Mouse (Mus musculus) myocyte (in vitro differentiated cells): ENCODE data around the gene Manf.

Experiments used
- CEBPB ChIP-seq: IDR thresholded peaks from 2 replicates; pipeline ENCODE4 v1.6.1; 2011; ENCODE audit warnings: mild to moderate bottlenecking, moderate library complexity; ENCODE audit not compliant: poor library complexity, insufficient read depth, severe bottlenecking
- E2F4 ChIP-seq: IDR thresholded peaks from one replicate; pipeline ENCODE4 v1.6.1; 2011; ENCODE audit warnings: mild to moderate bottlenecking, control low read depth, moderate library complexity; ENCODE audit not compliant: insufficient read depth
- MAX ChIP-seq: IDR thresholded peaks from one replicate; pipeline ENCODE4 v1.6.1; 2011; ENCODE audit warnings: low read depth, mild to moderate bottlenecking, control low read depth
- MYOD1 ChIP-seq, 3 experiments: IDR thresholded peaks; one replicate each; pipeline ENCODE4 v1.6.1; 2011; ENCODE audit warnings: control low read depth in 2 of 3, low read depth in 2 of 3, mild to moderate bottlenecking in 2 of 3, moderate library complexity in 1 of 3; ENCODE audit not compliant: insufficient read length in 2 of 3, control insufficient read depth in 1 of 3
- MYOG ChIP-seq, 3 experiments: IDR thresholded peaks; one replicate each; pipeline ENCODE4 v1.6.1; 2011; ENCODE audit warnings: control low read depth in 2 of 3, low read depth in 2 of 3, mild to moderate bottlenecking in 2 of 3; ENCODE audit not compliant: insufficient read length in 2 of 3, control insufficient read depth in 1 of 3, insufficient read depth in 1 of 3
- POLR2A ChIP-seq: IDR thresholded peaks from one replicate; pipeline ENCODE4 v1.6.1; 2011; ENCODE audit warnings: low read depth, mild to moderate bottlenecking, control low read depth, moderate library complexity; ENCODE audit not compliant: insufficient read length
- POLR2AphosphoS2 ChIP-seq: IDR thresholded peaks from one replicate; pipeline ENCODE4 v1.6.1; 2011; ENCODE audit warnings: low read depth, control low read depth; ENCODE audit not compliant: insufficient read length
- SRF ChIP-seq: IDR thresholded peaks from one replicate; pipeline ENCODE4 v1.6.1; 2011; ENCODE audit warnings: low read depth; ENCODE audit not compliant: control insufficient read depth, insufficient read length
- TCF12 ChIP-seq: IDR thresholded peaks from one replicate; pipeline ENCODE4 v1.6.1; 2011; ENCODE audit warnings: mild to moderate bottlenecking, control low read depth; ENCODE audit not compliant: poor library complexity, insufficient read depth, severe bottlenecking
- TCF3 ChIP-seq: IDR thresholded peaks from one replicate; pipeline ENCODE4 v1.6.1; 2011; ENCODE audit warnings: low read depth, control low read depth; ENCODE audit not compliant: insufficient read length
- USF1 ChIP-seq: IDR thresholded peaks from one replicate; pipeline ENCODE4 v1.6.1; 2011; ENCODE audit warnings: low read depth, mild to moderate bottlenecking, control low read depth, moderate library complexity

DNA sequence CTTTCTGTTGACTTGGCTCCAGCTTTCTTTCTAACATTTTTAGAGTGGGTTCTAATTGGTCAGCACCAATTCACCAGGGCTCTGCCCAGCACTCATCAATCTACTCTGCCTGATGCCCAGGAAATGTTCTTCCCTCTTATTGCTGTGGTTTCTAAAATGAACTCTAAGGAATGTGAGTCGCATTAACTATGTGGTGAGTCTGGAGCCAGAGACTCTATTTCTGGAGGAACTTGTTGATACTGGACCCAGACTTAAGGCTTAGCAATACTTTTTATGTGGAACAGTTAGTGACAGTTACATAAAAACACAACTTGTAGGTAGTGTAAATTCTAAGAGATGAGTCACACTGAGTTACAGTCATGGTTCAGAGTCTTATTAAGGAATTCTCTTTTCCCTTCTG is 43.2 kb upstream of the Manf start:
- TF ChIP-seq MAX: no peak
- TF ChIP-seq POLR2A: no peak
- TF ChIP-seq E2F4: no peak
- TF ChIP-seq TCF12: no peak
- TF ChIP-seq MYOG (IDR thresholded peaks at IDR 0.05; ENCODE audit: control insufficient read depth in 1 of 3, insufficient read depth in 1 of 3, insufficient read length in 2 of 3, low read depth in 2 of 3): no peak
- no peak for TF ChIP-seq SRF
- no peak for TF ChIP-seq TCF3
- no peak for TF ChIP-seq MYOD1 (IDR thresholded peaks at IDR 0.05; ENCODE audit: control insufficient read depth in 1 of 3, insufficient read length in 2 of 3, low read depth in 2 of 3)
- no peak for TF ChIP-seq POLR2AphosphoS2
- TF ChIP-seq CEBPB: no peak
- TF ChIP-seq USF1: no peak
